Comparison of ENCODE assay signal across 23 mouse cellular contexts in the genomic region with DNA sequence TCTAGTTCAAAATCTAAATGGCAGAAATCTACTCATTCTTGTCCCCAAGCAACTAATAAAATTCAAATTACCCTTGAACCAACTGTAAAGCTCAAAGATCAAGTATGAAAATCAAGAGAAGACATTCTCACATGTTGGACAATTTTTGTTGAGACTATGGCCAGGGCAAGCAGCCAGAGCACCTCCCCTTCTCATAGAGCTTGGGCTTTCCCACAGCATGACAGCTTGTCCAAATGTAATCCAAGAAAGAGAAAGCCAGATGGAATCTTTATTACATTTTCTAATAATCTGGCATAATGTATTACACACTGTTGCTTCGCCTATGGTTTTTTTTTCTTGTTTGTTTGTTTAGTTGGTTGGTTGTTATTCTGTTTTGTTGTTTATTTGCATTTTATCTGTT.
DNase-seq lines count a peak whose midpoint lies in the region; ATAC-seq and TF ChIP-seq lines count a peak whose summit lies in the region.
"Had no signal": no experiment of that assay in that cellular context is flagged by ENCODE, and none has a peak within 500 bp of the region (broad histone marks: within the 10 kb centered on the region; RNA-seq: fewer than 3 reads in every experiment).

No protein-coding gene starts in this region.

- H3K4me1 ChIP-seq in embryonic facial prominence, embryonic 14.5 days (ENCODE audit: control insufficient read depth, insufficient read depth, low read length) = no peaks in the 10 kb centered on the region
- no peaks in the 10 kb centered on the region for H3K4me1 ChIP-seq in embryonic facial prominence, embryonic 10.5 days
- H3K4me1 ChIP-seq: hindbrain, embryonic 13.5 days; kidney, embryonic 15.5 days; limb, embryonic 10.5 days; liver, embryonic 15.5 days; lung, embryonic 15.5 days; megakaryocyte, embryonic 14.5 days had no signal

- TF ChIP-seq CTCF in gastrocnemius, adult 2 months (IDR thresholded peaks at IDR 0.05) = no peak

- intact Hi-C loops in left cerebral cortex, postnatal 4 days (cut with DNase I) = no loop called here
- intact Hi-C loops in left cerebral cortex, postnatal 36 days (cut with DNase I) = no loop called here
- intact Hi-C loops in gastrocnemius, adult 2 months (cut with DNase I) = no loop called here

- WGBS in embryonic facial prominence, embryonic 14.5 days = 74% methylated on average over 1 of the region's 1 CpGs
- WGBS in embryonic facial prominence, embryonic 10.5 days = 85% methylated on average over 1 of the region's 1 CpGs

- no peaks in the 10 kb centered on the region for H3K27me3 ChIP-seq in embryonic facial prominence, embryonic 14.5 days (replicated peaks; ENCODE audit: control insufficient read depth, insufficient read depth, low read length)
- no peaks in the 10 kb centered on the region for H3K27me3 ChIP-seq in embryonic facial prominence, embryonic 10.5 days (replicated peaks; ENCODE audit: low read depth, poor library complexity, severe bottlenecking)
- H3K27me3 ChIP-seq: hindbrain, embryonic 13.5 days; kidney, embryonic 15.5 days; liver, embryonic 15.5 days; lung, embryonic 15.5 days; megakaryocyte, embryonic 14.5 days had no signal

- no peak overlapping the region for H3K27ac ChIP-seq in embryonic facial prominence, embryonic 14.5 days (replicated peaks; ENCODE audit: low read depth, low read length)
- no peak overlapping the region for H3K27ac ChIP-seq in embryonic facial prominence, embryonic 10.5 days (replicated peaks)
- H3K27ac ChIP-seq in gastrocnemius, adult 2 months = no peak overlapping the region
- H3K27ac ChIP-seq: hindbrain, embryonic 13.5 days; kidney, embryonic 15.5 days; left cerebral cortex, adult 2 months; limb, embryonic 10.5 days; liver, embryonic 15.5 days; lung, embryonic 15.5 days had no signal

- no peak overlapping the region for H3K9ac ChIP-seq in embryonic facial prominence, embryonic 14.5 days (ENCODE audit: low read depth, low read length)
- H3K9ac ChIP-seq: hindbrain, embryonic 13.5 days; kidney, embryonic 15.5 days; liver, embryonic 15.5 days; lung, embryonic 15.5 days had no signal

- H3K4me2 ChIP-seq in embryonic facial prominence, embryonic 14.5 days (ENCODE audit: low read depth, low read length) = no peak overlapping the region
- H3K4me2 ChIP-seq: heart, embryonic 11.5 days; hindbrain, embryonic 13.5 days; kidney, embryonic 15.5 days; liver, embryonic 15.5 days; lung, embryonic 15.5 days had no signal

- no peaks in the 10 kb centered on the region for H3K36me3 ChIP-seq in embryonic facial prominence, embryonic 14.5 days (ENCODE audit: control insufficient read depth, insufficient read depth, low read length)
- H3K36me3 ChIP-seq in embryonic facial prominence, embryonic 10.5 days (replicated peaks) = no peaks in the 10 kb centered on the region
- H3K36me3 ChIP-seq: hindbrain, embryonic 13.5 days; kidney, embryonic 15.5 days; limb, embryonic 10.5 days; liver, embryonic 15.5 days; lung, embryonic 15.5 days had no signal

- ATAC-seq in embryonic facial prominence, embryonic 14.5 days (ENCODE audit: low read depth) = no peak

- H3K9me3 ChIP-seq in embryonic facial prominence, embryonic 14.5 days (ENCODE audit: control insufficient read depth, low read length) = no peaks in the 10 kb centered on the region
- no peaks in the 10 kb centered on the region for H3K9me3 ChIP-seq in embryonic facial prominence, embryonic 10.5 days
- H3K9me3 ChIP-seq: hindbrain, embryonic 13.5 days; kidney, embryonic 15.5 days; limb, embryonic 10.5 days; liver, embryonic 15.5 days; lung, embryonic 15.5 days had no signal

- no peak overlapping the region for H3K4me3 ChIP-seq in embryonic facial prominence, embryonic 14.5 days (ENCODE audit: low read depth, low read length)
- H3K4me3 ChIP-seq in embryonic facial prominence, embryonic 10.5 days = no peak overlapping the region
- no peak overlapping the region for H3K4me3 ChIP-seq in gastrocnemius, adult 2 months
- H3K4me3 ChIP-seq: hindbrain, embryonic 13.5 days; kidney, embryonic 15.5 days; left cerebral cortex, adult 2 months; limb, embryonic 10.5 days; liver, embryonic 15.5 days; lung, embryonic 15.5 days; megakaryocyte, embryonic 14.5 days had no signal

- peak; percentile 4 for DNase-seq in embryonic facial prominence, embryonic 14.5 days (ENCODE audit: low spot score)
- no peak for DNase-seq in embryonic facial prominence, embryonic 10.5 days (ENCODE audit: low spot score)
- peak; percentile 28 for DNase-seq in left cerebral cortex, postnatal 4 days
- DNase-seq in left cerebral cortex, postnatal 36 days (ENCODE audit: low spot score in 2 of 2) = no peak
- peak; percentile 77 to 79 for DNase-seq in cerebellum, postnatal 10 days
- DNase-seq in thymus, postnatal 4 days = no peak
- DNase-seq in thymus, postnatal 14 days = no peak
- DNase-seq in gastrocnemius, adult 2 months = no peak
- DNase-seq: heart, adult 11 months; kidney, adult 11 months; kidney, postnatal 36 days; liver; lung, postnatal 36 days; midbrain, embryonic 14.5 days; thymus, adult 18-20 months had no signal

Comparison
In these comparisons a context has a peak if more than half of its experiments do, and no peak if none do; other contexts are left out.
1. DNase-seq: peak in embryonic facial prominence, embryonic 14.5 days (single experiment), left cerebral cortex, postnatal 4 days (single experiment) and cerebellum, postnatal 10 days (2 of 2); none in embryonic facial prominence, embryonic 10.5 days (single experiment), left cerebral cortex, postnatal 36 days (0 of 2), thymus, postnatal 4 days (single experiment), thymus, postnatal 14 days (single experiment) and gastrocnemius, adult 2 months (single experiment).